Mouse (Mus musculus): ENCODE data around the gene Lbx1. TPM values are rescaled to one million over a fixed set of nuclear protein-coding genes. Genes with fewer than 3 reads are reported as not detected.
A peak's percentile ranks its signal among the peaks of the same experiment; 100 is the strongest.

Gene Lbx1
- polyA plus RNA-seq, 1 experiment from 2014 or later: not detected

DNA sequence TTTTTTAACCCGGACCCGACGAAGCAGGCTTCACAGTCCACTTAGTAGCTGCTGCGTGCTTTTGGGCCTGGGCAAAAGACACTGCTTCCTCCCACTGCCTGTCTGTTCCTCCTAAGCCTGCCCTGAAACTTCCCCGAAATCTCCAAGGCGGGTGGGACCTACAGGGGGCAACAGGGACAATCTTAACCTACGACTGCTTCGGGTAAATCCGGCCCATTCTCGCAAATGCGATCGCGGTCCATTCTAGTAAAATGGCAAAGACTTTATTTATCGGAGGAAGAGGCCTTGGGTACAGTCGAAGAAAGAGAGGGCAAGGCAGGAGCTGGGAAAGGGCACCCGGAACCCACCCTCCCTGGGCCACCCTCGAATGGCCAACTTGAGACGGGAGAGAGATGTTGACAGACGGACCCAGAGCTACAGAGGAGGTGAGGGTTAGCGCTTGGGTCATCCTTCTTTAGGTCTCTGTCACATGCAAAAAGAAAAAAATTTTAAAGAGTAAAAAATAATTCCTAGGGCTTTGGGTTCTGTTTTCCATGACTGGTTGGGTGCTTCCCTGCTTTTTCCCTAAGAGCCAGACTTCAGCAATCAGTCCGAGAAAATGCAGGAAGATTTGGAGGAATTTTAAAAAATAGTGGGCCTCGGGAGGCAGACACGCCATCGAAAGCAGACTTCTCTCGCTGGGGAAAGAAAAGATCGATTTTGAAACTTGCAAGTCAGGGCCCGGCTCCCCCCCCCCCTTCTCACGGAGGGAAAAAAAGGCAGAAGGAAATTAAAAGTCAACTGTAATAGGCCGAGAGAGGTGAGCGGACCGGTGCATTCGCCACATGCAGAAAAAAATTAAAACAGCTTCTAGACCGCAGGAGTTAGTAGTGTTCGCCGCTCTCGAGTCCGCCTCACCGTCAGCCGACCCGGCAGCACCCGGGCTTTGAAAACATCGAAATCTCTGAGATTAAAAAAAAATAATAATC is 2.9 kb downstream of the Lbx1 start:
- Histone ChIP-seq H3K9me3 (no peaks in the 10 kb centered on the region), H3K4me1 (peaks cover 40% of the 10 kb centered on the region), H3K9ac (no peak overlapping the region), H3K27ac (no peak overlapping the region), H3K4me3 (replicated peaks) (no peak overlapping the region), H3K27me3 (peaks cover 100% of the 10 kb centered on the region), H3K36me3 (replicated peaks) (no peaks in the 10 kb centered on the region), H3K4me2 (no peak overlapping the region)
- 1% methylated on average over 42 of the region's 42 CpGs for WGBS
- no peak for ATAC-seq (ENCODE audit: low FRiP score)

DNA sequence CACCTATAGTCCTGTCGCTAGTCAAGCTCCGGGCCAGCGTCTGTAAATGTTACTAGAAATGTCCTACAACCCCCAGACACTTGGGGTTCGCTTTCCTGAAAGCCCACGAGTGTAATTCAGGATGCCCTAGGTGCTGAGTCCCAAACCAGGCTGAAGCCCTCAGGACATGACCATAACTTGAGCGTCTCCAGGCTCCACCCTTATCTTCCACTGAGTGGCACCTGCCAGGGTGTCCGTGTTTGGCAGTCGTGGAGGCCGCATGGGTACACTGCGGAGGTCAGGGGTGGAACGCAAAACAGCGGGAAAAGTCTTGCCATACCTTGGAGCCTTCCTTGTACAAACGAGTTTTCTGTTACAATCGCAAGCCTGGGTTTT is 3.6 kb downstream of the Lbx1 start:
- peaks cover 100% of the 10 kb centered on the region for H3K27me3 ChIP-seq
- ATAC-seq (ENCODE audit: low FRiP score): no peak
- WGBS: under 1% methylated on average over 14 of the region's 14 CpGs
- H3K4me1 ChIP-seq: peaks cover 40% of the 10 kb centered on the region
- H3K36me3 ChIP-seq (replicated peaks): no peaks in the 10 kb centered on the region
- no peak overlapping the region for H3K4me2 ChIP-seq
- no peak overlapping the region for H3K9ac ChIP-seq
- no peak overlapping the region for H3K27ac ChIP-seq
- no peak overlapping the region; the same call in 1 of the 2 replicates for H3K4me3 ChIP-seq (replicated peaks)
- no peaks in the 10 kb centered on the region for H3K9me3 ChIP-seq

DNA sequence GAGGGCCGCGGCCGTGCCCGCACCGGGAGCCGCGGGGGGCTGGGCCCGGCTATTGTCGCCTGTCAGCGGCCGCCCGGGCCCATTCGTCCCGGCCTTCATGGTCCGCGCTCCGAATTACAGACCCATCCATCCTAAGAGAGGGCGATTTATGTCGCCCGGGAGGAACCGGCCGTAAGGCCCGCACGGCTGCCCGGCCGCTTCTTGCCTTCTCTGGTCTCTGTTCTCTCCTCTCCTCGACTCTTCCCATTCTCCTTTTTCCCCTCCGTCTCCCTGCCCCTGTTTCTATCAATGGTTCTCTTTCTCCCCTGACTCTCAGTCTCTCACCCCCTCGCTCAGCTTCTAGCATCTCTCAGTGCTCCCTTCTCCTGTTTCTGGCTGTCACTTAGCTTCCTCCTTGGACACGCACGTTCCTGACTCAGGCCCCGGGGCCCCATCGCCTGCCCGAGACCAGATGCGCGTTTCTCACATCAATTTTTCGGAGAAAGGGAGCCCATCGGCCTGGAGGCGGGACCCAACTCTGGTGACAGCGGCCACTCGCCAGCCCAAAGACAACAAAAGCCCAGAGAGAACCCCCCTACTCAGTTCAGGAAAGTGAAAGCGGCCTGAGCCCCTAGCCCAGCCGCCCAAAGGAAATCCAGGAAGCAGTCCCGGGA is 4.1 kb downstream of the Lbx1 start:
- no peaks in the 10 kb centered on the region for H3K36me3 ChIP-seq (replicated peaks)
- ATAC-seq (ENCODE audit: low FRiP score): 0 out of 2 replicates have a peak, but pooled peaks have one; percentile 47
- H3K9me3 ChIP-seq: no peaks in the 10 kb centered on the region
- WGBS: under 1% methylated on average over 42 of the region's 44 CpGs
- H3K4me3 ChIP-seq (replicated peaks): peak overlapping the region; percentile 28
- no peak overlapping the region for H3K27ac ChIP-seq
- peak overlapping the region; percentile 21; the same call in 1 of the 2 replicates for H3K9ac ChIP-seq
- peaks cover 38% of the 10 kb centered on the region for H3K4me1 ChIP-seq
- peaks cover 100% of the 10 kb centered on the region for H3K27me3 ChIP-seq
- peak overlapping the region; percentile 46 for H3K4me2 ChIP-seq

DNA sequence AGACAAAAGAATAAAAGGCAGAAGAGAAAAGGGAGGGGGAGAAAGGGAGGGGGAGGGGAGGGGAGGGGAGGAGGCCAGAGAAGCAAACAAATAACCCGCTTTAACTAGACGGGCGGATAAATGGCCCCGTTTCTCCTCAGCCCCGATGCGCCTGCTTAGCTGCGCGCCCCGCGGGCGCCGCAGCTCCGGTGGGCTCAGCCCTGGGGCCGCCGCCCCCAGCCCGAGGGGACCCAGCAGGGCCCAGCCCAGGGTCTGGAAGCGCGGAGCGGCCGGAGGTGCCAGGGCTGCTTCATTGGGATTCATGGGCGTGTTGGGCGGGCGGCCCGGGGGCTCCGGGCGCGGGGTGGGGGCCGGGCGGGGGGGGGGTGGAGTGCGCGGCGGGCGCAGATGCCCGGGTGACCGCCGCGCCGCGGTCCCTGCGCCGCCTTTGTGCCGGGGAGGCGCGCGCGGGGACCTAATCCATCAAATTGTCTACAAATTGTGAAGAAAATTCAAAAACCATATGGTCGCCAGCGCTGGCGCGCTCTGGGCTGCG is 4.7 kb downstream of the Lbx1 start:
- peak overlapping the region; percentile 46 for H3K4me2 ChIP-seq
- H3K36me3 ChIP-seq (replicated peaks): no peaks in the 10 kb centered on the region
- peak overlapping the region; percentile 21; the same call in 1 of the 2 replicates for H3K9ac ChIP-seq
- no peaks in the 10 kb centered on the region for H3K9me3 ChIP-seq
- no peak overlapping the region for H3K27ac ChIP-seq
- H3K4me1 ChIP-seq: peaks cover 32% of the 10 kb centered on the region
- peak; percentile 44; the same call in 1 of the 2 replicates for ATAC-seq (ENCODE audit: low FRiP score)
- WGBS: under 1% methylated on average over 31 of the region's 51 CpGs
- peak overlapping the region; percentile 28 for H3K4me3 ChIP-seq (replicated peaks)
- H3K27me3 ChIP-seq: peaks cover 100% of the 10 kb centered on the region

DNA sequence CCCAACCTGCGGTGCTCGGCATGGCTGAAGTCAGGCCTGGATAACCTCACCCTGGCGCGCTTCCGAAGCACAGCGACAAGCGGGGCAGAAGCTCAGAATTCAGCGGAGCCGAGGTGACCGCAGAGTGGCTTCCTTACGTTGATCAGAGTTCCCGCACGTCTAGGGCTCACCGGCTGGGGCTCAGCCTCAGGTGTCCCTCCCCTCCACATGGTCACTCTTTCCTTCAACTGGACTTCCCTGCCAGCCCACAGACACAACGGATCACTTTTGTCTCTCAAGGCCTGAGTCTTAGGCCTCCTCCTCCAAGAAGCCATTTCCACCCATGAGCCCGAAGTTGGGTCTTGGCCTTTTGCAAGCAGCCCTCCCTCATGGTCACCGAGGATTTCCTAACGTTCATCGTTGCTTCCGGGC is 5.4 kb downstream of the Lbx1 start:
- WGBS: under 1% methylated on average over 20 of the region's 20 CpGs
- H3K27ac ChIP-seq: no peak overlapping the region
- no peak for ATAC-seq (ENCODE audit: low FRiP score)
- no peak overlapping the region for H3K4me3 ChIP-seq (replicated peaks)
- peaks cover 100% of the 10 kb centered on the region for H3K27me3 ChIP-seq
- H3K9ac ChIP-seq: no peak overlapping the region
- H3K36me3 ChIP-seq (replicated peaks): no peaks in the 10 kb centered on the region
- peaks cover 25% of the 10 kb centered on the region for H3K4me1 ChIP-seq
- no peak overlapping the region for H3K4me2 ChIP-seq
- H3K9me3 ChIP-seq: no peaks in the 10 kb centered on the region

DNA sequence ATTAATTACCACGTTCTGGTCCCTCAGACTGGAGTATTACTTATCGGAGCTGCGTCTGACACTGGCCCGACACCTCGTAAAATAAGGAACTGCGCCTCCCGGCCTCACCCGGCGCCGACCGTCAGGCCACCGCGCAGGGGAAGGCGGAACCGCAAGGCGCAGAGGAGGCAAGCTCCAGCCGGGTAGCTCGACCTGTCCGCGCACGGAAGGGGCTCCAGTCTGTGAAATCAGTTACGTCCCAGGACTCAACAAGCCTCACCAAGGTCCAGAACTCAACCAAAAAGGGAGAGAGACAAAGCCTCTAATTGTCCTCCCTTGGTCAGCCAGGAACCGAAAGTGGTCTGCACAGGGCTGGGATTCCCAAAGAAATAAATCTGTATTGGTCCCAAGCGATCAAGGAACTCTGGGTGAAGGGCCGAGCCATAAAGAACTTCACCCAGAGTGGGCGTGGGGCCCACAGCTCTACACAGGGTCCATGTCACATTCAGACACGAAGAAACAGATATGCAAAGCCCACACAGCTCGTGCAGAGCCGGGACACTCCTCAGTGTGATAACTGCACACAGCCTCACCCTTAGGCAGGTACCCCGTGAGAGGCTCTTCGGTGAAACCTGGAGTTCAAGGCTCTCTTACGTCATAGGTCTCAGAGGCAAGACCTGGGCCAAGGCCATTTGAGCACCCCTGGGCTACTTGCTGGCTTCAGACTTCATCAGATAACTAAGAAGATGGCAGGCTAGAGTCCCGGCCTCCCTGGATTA is 6.1 kb downstream of the Lbx1 start:
- 0 out of 2 replicates have a peak overlapping the region, but pooled peaks have one; percentile 5 for H3K4me3 ChIP-seq (replicated peaks)
- WGBS: under 1% methylated on average over 33 of the region's 33 CpGs

DNA sequence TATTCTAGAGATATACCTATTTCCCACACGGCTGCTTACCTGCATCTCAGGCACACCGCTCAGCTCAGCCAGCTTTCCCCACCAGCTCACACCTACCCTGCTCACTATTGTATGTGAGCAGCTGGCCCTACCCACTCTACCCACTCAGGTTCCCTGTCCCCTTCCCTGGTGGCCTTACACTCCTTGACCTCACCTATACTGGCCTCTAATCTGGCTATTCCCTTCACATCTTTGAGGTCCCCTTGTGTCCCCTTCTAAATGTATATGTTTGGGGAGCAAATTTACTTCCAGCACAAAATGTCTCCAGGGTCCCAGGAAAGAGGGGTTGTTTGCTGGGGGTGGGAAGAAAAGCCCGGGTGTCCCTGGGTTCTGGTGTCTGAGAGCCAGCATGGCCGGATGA is 6.8 kb downstream of the Lbx1 start:
- no peak for ATAC-seq (ENCODE audit: low FRiP score)
- Histone ChIP-seq H3K9ac (no peak overlapping the region), H3K27me3 (peaks cover 100% of the 10 kb centered on the region), H3K4me2 (no peak overlapping the region), H3K36me3 (replicated peaks) (no peaks in the 10 kb centered on the region), H3K27ac (no peak overlapping the region), H3K4me3 (replicated peaks) (no peak overlapping the region), H3K4me1 (peaks cover 23% of the 10 kb centered on the region), H3K9me3 (no peaks in the 10 kb centered on the region)
- WGBS: 5% methylated on average over 4 of the region's 4 CpGs

More for the DNA sequence above, 6.1 kb downstream of the Lbx1 start:
- peaks cover 24% of the 10 kb centered on the region for H3K4me1 ChIP-seq
- no peaks in the 10 kb centered on the region for H3K9me3 ChIP-seq
- no peak overlapping the region for H3K27ac ChIP-seq
- no peaks in the 10 kb centered on the region for H3K36me3 ChIP-seq (replicated peaks)
- no peak overlapping the region for H3K9ac ChIP-seq
- 0 out of 2 replicates have a peak overlapping the region, but pooled peaks have one; percentile 17 for H3K4me2 ChIP-seq
- ATAC-seq (ENCODE audit: low FRiP score): no peak
- H3K27me3 ChIP-seq: peaks cover 100% of the 10 kb centered on the region

DNA sequence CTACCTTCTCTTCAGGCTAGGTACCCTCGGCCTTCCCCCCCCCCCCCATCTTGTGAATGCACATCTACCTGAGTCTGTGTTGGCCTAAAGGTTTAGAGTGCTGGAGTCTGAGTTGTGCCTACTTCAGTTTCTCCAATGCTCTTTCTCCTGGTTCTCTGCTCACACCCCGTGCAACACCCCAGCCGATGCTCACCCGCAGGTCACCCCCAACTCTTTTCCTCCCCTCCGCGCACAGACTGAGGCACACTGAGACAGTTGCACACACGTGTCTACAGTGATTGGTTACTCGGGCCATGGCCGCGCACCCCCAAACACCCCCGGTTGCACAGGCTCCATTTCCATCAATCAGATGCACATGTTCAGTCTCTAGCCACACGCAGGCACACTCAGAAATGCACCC is 7.5 kb downstream of the Lbx1 start:
- no peaks in the 10 kb centered on the region for H3K36me3 ChIP-seq (replicated peaks)
- peaks cover 18% of the 10 kb centered on the region for H3K4me1 ChIP-seq
- peaks cover 100% of the 10 kb centered on the region for H3K27me3 ChIP-seq
- ATAC-seq (ENCODE audit: low FRiP score): no peak
- H3K9me3 ChIP-seq: no peaks in the 10 kb centered on the region
- H3K4me3 ChIP-seq (replicated peaks): no peak overlapping the region
- no peak overlapping the region for H3K27ac ChIP-seq
- WGBS: 5% methylated on average over 12 of the region's 12 CpGs
- no peak overlapping the region for H3K9ac ChIP-seq
- H3K4me2 ChIP-seq: no peak overlapping the region

DNA sequence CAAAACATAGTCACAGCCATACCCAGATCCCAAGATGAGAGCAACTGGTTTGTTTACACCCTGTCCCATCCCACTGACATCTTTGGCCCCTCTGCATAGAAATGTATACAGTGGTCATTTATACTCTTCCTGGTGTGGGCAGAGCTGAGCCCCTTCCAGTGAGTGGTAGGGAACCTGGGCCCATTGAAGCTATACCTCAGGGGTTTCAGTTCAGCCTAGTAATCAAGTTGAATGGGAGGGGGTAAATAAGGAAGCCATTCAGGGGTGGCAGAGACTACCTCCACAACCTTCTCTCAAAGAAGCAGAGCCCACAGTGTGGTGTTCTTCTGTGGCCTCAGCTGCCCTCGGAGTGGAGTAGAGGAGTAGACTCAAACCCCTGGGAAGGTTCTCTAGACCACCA is 7.9 kb downstream of the Lbx1 start:
- Histone ChIP-seq H3K4me1 (peaks cover 18% of the 10 kb centered on the region), H3K4me2 (no peak overlapping the region), H3K9ac (no peak overlapping the region), H3K4me3 (replicated peaks) (no peak overlapping the region), H3K27me3 (peaks cover 100% of the 10 kb centered on the region), H3K9me3 (no peaks in the 10 kb centered on the region), H3K36me3 (replicated peaks) (no peaks in the 10 kb centered on the region), H3K27ac (no peak overlapping the region)
- no peak for ATAC-seq (ENCODE audit: low FRiP score)
- 0% methylated on average over 1 of the region's 1 CpGs for WGBS

DNA sequence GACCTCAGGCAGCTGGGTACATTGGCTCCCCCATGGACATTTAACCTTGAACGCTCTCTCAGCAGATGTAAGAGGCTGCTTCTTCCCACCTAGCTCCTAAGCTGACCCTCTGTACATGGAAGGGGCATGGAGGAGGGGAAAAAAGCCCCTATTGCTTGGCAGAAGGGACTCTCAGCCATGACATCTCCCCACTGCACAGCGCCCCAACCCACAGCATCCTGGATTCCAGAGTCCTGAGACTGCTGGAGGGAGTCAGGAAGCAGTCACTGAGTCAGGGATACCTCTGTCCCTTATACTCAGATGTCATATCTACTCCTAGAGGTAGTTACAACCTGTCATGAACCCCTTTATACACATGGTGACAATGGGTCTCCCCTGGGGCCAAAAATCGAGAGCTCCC is 8.6 kb downstream of the Lbx1 start:
- no peak overlapping the region for H3K9ac ChIP-seq
- no peaks in the 10 kb centered on the region for H3K36me3 ChIP-seq (replicated peaks)
- no peaks in the 10 kb centered on the region for H3K9me3 ChIP-seq
- no peak overlapping the region for H3K27ac ChIP-seq
- whole genome bisulfite sequencing: 4% methylated on average over 3 of the region's 3 CpGs
- no peak for ATAC-seq (ENCODE audit: low FRiP score)
- H3K4me2 ChIP-seq: no peak overlapping the region
- H3K27me3 ChIP-seq: peaks cover 100% of the 10 kb centered on the region
- no peak overlapping the region for H3K4me3 ChIP-seq (replicated peaks)
- peaks cover 18% of the 10 kb centered on the region for H3K4me1 ChIP-seq

DNA sequence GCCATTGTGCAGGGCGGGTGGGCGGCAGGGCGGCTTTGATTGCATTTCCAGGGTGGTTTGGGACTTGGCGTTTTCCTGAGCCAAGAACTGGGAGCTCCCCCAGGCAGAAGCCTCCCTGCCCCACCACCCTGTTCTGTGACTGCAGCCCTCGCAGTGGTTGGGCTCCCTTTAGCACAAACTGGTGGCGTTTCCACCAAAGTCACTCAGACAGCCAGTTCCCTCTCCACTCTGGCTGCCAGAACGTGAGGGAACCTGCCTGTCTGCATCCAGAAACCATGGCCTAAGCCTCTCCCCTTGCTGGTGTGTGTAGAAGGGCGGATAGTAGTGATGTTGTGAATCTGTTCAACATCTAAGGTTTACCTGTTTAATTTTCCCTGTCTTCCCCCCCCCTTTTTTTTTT is 9.4 kb downstream of the Lbx1 start:
- no peaks in the 10 kb centered on the region for H3K36me3 ChIP-seq (replicated peaks)
- H3K27ac ChIP-seq: no peak overlapping the region
- H3K4me1 ChIP-seq: peaks cover 12% of the 10 kb centered on the region
- no peak overlapping the region for H3K9ac ChIP-seq
- H3K4me2 ChIP-seq: no peak overlapping the region
- H3K27me3 ChIP-seq: peaks cover 100% of the 10 kb centered on the region
- H3K9me3 ChIP-seq: no peaks in the 10 kb centered on the region
- no peak overlapping the region for H3K4me3 ChIP-seq (replicated peaks)
- WGBS: 2% methylated on average over 8 of the region's 8 CpGs
- no peak for ATAC-seq (ENCODE audit: low FRiP score)

DNA sequence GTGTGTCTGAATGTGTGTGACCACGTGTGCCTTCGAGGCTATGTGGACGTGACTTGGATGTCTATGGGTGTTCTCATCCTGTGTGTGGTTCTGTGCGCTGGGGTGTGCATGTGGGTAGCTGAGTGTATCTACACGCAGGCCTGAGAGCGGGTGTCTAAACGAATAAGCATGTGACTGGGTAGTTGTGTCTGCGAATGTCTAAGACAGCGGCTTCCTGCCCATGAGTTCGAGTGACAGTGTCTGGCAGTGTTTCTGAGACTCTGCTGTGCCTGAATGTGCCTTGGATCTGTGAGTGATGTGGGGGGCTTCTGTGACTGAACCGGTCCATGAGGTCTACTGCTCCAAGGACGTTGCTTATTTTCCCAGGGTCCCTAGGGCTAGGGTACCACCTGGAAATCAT is 10.5 kb downstream of the Lbx1 start:
- 0 out of 2 replicates have a peak, but pooled peaks have one; percentile 19 for ATAC-seq (ENCODE audit: low FRiP score)
- H3K4me3 ChIP-seq (replicated peaks): no peak overlapping the region

More for the DNA sequence above, 10.5 kb downstream of the Lbx1 start:
- no peak overlapping the region for H3K27ac ChIP-seq
- H3K4me1 ChIP-seq: peaks cover 12% of the 10 kb centered on the region
- no peaks in the 10 kb centered on the region for H3K36me3 ChIP-seq (replicated peaks)
- peaks cover 94% of the 10 kb centered on the region for H3K27me3 ChIP-seq
- no peak overlapping the region for H3K4me2 ChIP-seq
- WGBS: 2% methylated on average over 12 of the region's 12 CpGs
- H3K9me3 ChIP-seq: no peaks in the 10 kb centered on the region
- no peak overlapping the region for H3K9ac ChIP-seq
